Mouse (Mus musculus): Measurements from ENCODE around the gene 9130230L23Rik. TPM values are rescaled to one million over a fixed set of nuclear protein-coding genes. Genes with fewer than 3 reads are reported as not detected.

Gene 9130230L23Rik
- polyA plus RNA-seq, 2 experiments, result 0.02 TPM; not detected in 1

GRCm38 (mm10) chr5:65956144-65957008 is 47.7 kb downstream of the 9130230L23Rik start:
- H3K36me3 ChIP-seq (replicated peaks; ENCODE audit: control insufficient read depth, insufficient read depth, low read depth), result no peaks in the 10 kb centered on the region
- peak overlapping the region; percentile 52 for H3K4me2 ChIP-seq (ENCODE audit: low read depth)
- peaks cover 0 to 5% of the 10 kb centered on the region in 2 experiments; a peak in 2 of 4 replicates for H3K4me1 ChIP-seq (replicated peaks; ENCODE audit: control insufficient read depth in 2 of 2, insufficient read depth in 2 of 2, low read length in 1 of 2)
- H3K9ac ChIP-seq (replicated peaks), result no peak overlapping the region
- no peaks in the 10 kb centered on the region for H3K27me3 ChIP-seq (ENCODE audit: control insufficient read depth, insufficient read depth, low read length)
- H3K4me3 ChIP-seq (ENCODE audit: insufficient read depth in 1 of 2, low read depth in 2 of 2, low read length in 2 of 2), result peak overlapping the region; percentile 17 to 54
- TF ChIP-seq EP300 (IDR thresholded peaks at IDR 0.05; ENCODE audit: low read depth), result no peak
- TF ChIP-seq CTCF (IDR thresholded peaks at IDR 0.05; ENCODE audit: low read depth), result no peak
- no peaks in the 10 kb centered on the region for H3K9me3 ChIP-seq (ENCODE audit: control insufficient read depth, low read length)
- WGBS (ENCODE audit: insufficient replicate concordance), result 58% methylated on average over 9 of the region's 9 CpGs
- no peak for DNase-seq (ENCODE audit: low read depth in 3 of 3, low spot score in 3 of 3)
- no peak for ATAC-seq (ENCODE audit: insufficient read depth)
- H3K27ac ChIP-seq, result no peak overlapping the region

GRCm38 (mm10) chr5:65955343-65956143 is 48.5 kb downstream of the 9130230L23Rik start:
- H3K4me1 ChIP-seq (replicated peaks; ENCODE audit: control insufficient read depth in 2 of 2, insufficient read depth in 2 of 2, low read length in 1 of 2), result peaks cover 0 to 5% of the 10 kb centered on the region in 2 experiments; a peak in 2 of 4 replicates
- peak overlapping the region; percentile 17 to 54 for H3K4me3 ChIP-seq (ENCODE audit: insufficient read depth in 1 of 2, low read depth in 2 of 2, low read length in 2 of 2)
- H3K9ac ChIP-seq (replicated peaks), result no peak overlapping the region
- H3K4me2 ChIP-seq (ENCODE audit: low read depth), result peak overlapping the region; percentile 52
- 34% methylated on average over 23 of the region's 23 CpGs for WGBS (ENCODE audit: insufficient replicate concordance)
- no peak overlapping the region for H3K27ac ChIP-seq
- H3K27me3 ChIP-seq (ENCODE audit: control insufficient read depth, insufficient read depth, low read length), result no peaks in the 10 kb centered on the region
- peak; percentile 95 for TF ChIP-seq CTCF (IDR thresholded peaks at IDR 0.05; ENCODE audit: low read depth)
- no peak for TF ChIP-seq EP300 (IDR thresholded peaks at IDR 0.05; ENCODE audit: low read depth)
- no peaks in the 10 kb centered on the region for H3K36me3 ChIP-seq (replicated peaks; ENCODE audit: control insufficient read depth, insufficient read depth, low read depth)
- ATAC-seq (ENCODE audit: insufficient read depth) (peak; percentile 28; the same call in 1 of the 2 replicates), DNase-seq (ENCODE audit: low read depth in 3 of 3, low spot score in 3 of 3) (peak; percentile 54 to 64 (median 55))
- no peaks in the 10 kb centered on the region for H3K9me3 ChIP-seq (ENCODE audit: control insufficient read depth, low read length)

DNA sequence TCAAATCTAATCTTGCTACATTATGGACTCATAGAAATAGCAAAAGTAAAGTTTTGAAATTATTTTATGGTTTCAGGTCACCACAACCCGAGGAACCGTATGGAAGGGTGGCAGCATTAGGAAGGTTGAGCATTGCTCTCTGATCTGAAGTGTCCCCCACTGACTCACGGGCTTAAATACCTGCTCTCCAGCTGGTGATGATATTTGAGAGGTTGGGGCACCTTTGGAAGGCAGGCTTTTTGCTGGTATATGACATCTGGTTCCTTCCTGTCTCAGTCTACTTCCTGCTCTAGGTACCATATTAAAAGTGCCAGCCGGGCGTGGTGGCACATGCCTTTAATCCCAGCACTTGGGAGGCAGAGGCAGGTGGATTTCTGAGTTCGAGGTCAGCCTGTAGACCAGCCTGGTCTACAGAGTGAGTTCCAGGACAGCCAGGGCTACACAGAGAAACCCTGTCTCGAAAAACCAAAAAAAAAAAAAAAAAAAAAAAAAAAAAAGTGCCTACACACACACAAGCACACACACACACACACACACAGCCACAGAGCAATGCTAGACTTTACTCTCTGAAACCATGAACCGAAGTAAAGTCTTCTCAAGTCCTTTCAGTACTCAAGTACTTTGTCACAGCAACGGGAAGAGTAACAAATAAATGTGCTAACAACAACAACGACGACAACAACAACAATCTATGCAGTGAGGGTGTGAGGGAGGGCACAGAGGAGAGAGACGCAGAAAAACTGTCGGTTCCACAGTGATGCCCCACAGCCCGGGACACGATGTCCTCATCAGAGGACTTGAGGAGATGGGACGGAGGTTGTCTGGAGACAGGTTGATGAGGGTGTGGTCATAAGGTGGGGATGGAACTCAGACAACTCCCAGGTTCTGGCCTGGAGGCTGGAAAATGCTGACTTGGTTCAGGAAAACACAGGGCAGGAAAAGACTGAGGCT is 49.7 kb downstream of the 9130230L23Rik start:
- 71% methylated on average over 16 of the region's 16 CpGs for WGBS (ENCODE audit: insufficient replicate concordance)

DNA sequence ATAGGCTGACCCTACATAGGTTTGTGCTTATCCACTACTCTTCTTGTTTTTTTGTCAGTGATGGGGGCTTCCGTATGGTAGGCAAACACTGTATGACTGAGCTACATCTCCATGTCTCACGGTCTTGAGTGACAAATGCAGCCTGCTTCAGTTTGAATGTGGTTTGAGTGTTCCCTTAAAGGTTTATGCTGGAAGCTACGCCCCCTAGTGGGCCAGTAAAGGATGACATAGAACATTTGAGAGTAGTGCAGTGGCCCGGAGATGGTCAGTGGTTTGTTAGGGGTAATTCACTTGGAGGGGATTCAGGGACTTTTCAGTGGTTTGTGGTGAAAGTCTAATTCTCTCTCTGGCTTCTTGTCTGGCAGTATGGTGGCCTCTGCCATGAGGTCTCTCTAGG is 52.6 kb downstream of the 9130230L23Rik start:
- Histone ChIP-seq H3K4me1 (replicated peaks; ENCODE audit: control insufficient read depth in 2 of 2, insufficient read depth in 2 of 2, low read length in 1 of 2) (peaks cover 0 to 5% of the 10 kb centered on the region in 2 experiments; a peak in 2 of 4 replicates), H3K9me3 (ENCODE audit: control insufficient read depth, low read length) (no peaks in the 10 kb centered on the region), H3K36me3 (replicated peaks; ENCODE audit: control insufficient read depth, insufficient read depth, low read depth) (no peaks in the 10 kb centered on the region), H3K4me2 (ENCODE audit: low read depth) (no peak overlapping the region), H3K27ac (no peak overlapping the region), H3K9ac (replicated peaks) (no peak overlapping the region), H3K27me3 (ENCODE audit: control insufficient read depth, insufficient read depth, low read length) (no peaks in the 10 kb centered on the region), H3K4me3 (ENCODE audit: insufficient read depth in 1 of 2, low read depth in 2 of 2, low read length in 2 of 2) (no peak overlapping the region)
- ATAC-seq (ENCODE audit: insufficient read depth) (no peak), DNase-seq (ENCODE audit: low read depth in 3 of 3, low spot score in 3 of 3) (no peak)
- WGBS (ENCODE audit: insufficient replicate concordance), result 33% methylated on average over 4 of the region's 4 CpGs
- TF ChIP-seq EP300 (IDR thresholded peaks at IDR 0.05; ENCODE audit: low read depth), result no peak
- TF ChIP-seq CTCF (IDR thresholded peaks at IDR 0.05; ENCODE audit: low read depth), result peak; percentile 69

More for the DNA sequence above, 49.7 kb downstream of the 9130230L23Rik start:
- DNase-seq (ENCODE audit: low read depth in 3 of 3, low spot score in 3 of 3) (no peak), ATAC-seq (ENCODE audit: insufficient read depth) (no peak)
- Histone ChIP-seq H3K27ac (no peak overlapping the region), H3K9me3 (ENCODE audit: control insufficient read depth, low read length) (no peaks in the 10 kb centered on the region), H3K36me3 (replicated peaks; ENCODE audit: control insufficient read depth, insufficient read depth, low read depth) (no peaks in the 10 kb centered on the region), H3K27me3 (ENCODE audit: control insufficient read depth, insufficient read depth, low read length) (no peaks in the 10 kb centered on the region), H3K4me3 (ENCODE audit: insufficient read depth in 1 of 2, low read depth in 2 of 2, low read length in 2 of 2) (no peak overlapping the region), H3K9ac (replicated peaks) (no peak overlapping the region), H3K4me2 (ENCODE audit: low read depth) (no peak overlapping the region), H3K4me1 (replicated peaks; ENCODE audit: control insufficient read depth in 2 of 2, insufficient read depth in 2 of 2, low read length in 1 of 2) (peaks cover 0 to 5% of the 10 kb centered on the region in 2 experiments; a peak in 2 of 4 replicates)
- no peak for TF ChIP-seq EP300 (IDR thresholded peaks at IDR 0.05; ENCODE audit: low read depth)
- no peak for TF ChIP-seq CTCF (IDR thresholded peaks at IDR 0.05; ENCODE audit: low read depth)
